Mouse (Mus musculus): ENCODE data around the gene Kansl2.
A peak's percentile ranks its signal among the peaks of the same experiment; 100 is the strongest.

Gene Kansl2

GRCm38 (mm10) chr15:98503317-98503716 is 30.7 kb downstream of the Kansl2 start:
- no peak for DNase-seq (ENCODE audit: low spot score in 2 of 2)

- DNase-seq (ENCODE audit: low spot score in 2 of 2), result no peak
Observed at GRCm38 (mm10) chr15:98497631-98498030, 36.4 kb downstream of the Kansl2 start.

- DNase-seq (ENCODE audit: low spot score in 2 of 2), result no peak
Observed at GRCm38 (mm10) chr15:98492102-98492501, 42.0 kb downstream of the Kansl2 start, which contains the start of gene Olfr279. Gene Olfr279 (plus strand): TSS chr15:98492402.

GRCm38 (mm10) chr15:98491332-98491731 is 42.7 kb downstream of the Kansl2 start:
- no peak for DNase-seq (ENCODE audit: low spot score in 2 of 2)

GRCm38 (mm10) chr15:98486433-98487021 is 47.5 kb downstream of the Kansl2 start:
- DNase-seq (ENCODE audit: low spot score in 2 of 2), result no peak

GRCm38 (mm10) chr15:98483907-98484886 is 49.9 kb downstream of the Kansl2 start:
- DNase-seq (ENCODE audit: low spot score in 2 of 2), result no peak

- DNase-seq (ENCODE audit: low spot score in 2 of 2), result no peak
Observed at GRCm38 (mm10) chr15:98482701-98483100, 51.4 kb downstream of the Kansl2 start, which contains the start of gene Lalba. Gene Lalba (minus strand): TSS chr15:98482721.

- DNase-seq (ENCODE audit: low spot score in 2 of 2), result no peak
Observed at GRCm38 (mm10) chr15:98479568-98480102, 54.4 kb downstream of the Kansl2 start.

GRCm38 (mm10) chr15:98476281-98476680 is 57.8 kb downstream of the Kansl2 start:
- no peak for DNase-seq (ENCODE audit: low spot score in 2 of 2)

- DNase-seq (ENCODE audit: low spot score in 2 of 2), result peak; percentile 14 to 45
Observed at GRCm38 (mm10) chr15:98475382-98475781, 58.7 kb downstream of the Kansl2 start.

GRCm38 (mm10) chr15:98474958-98475357 is 59.1 kb downstream of the Kansl2 start:
- no peak for DNase-seq (ENCODE audit: low spot score in 2 of 2)

GRCm38 (mm10) chr15:98471539-98471938 is 62.5 kb downstream of the Kansl2 start:
- no peak for DNase-seq (ENCODE audit: low spot score in 2 of 2)

GRCm38 (mm10) chr15:98469596-98469995 is 64.5 kb downstream of the Kansl2 start, which contains the start of gene OR5BS1P:
Gene OR5BS1P (plus strand): TSS chr15:98469896.
- no peak for DNase-seq (ENCODE audit: low spot score in 2 of 2)
